Mouse (Mus musculus) neural tube, embryonic 12.5 days (tissue): Measurements from ENCODE around the gene Gm9837. TPM values are rescaled to one million over a fixed set of nuclear protein-coding genes. Genes with fewer than 3 reads are reported as not detected.
A peak's percentile ranks its signal among the peaks of the same experiment; 100 is the strongest.

Source experiments
- ATAC-seq: fragments of 200-750 bp; cut with Nextera tagmentation; 2 replicates; pipeline ENCODE4 v1.8.0; 2017; ENCODE audit warnings: low read depth, mild to moderate bottlenecking, moderate TSS enrichment, moderate library complexity; ENCODE audit not compliant: low FRiP score
- H3K27ac ChIP-seq: fragments of 300-500 bp; sonication (generic); 2 replicates; pipeline ENCODE4 v1.5.1; 2016
- H3K27me3 ChIP-seq: fragments of 300-500 bp; sonication (generic); replicated peaks from 2 replicates; pipeline ENCODE4 v1.6.1; 2016; ENCODE audit warnings: mild to moderate bottlenecking
- H3K36me3 ChIP-seq: fragments of 300-500 bp; sonication (generic); 2 replicates; pipeline ENCODE4 v1.6.1; 2016; ENCODE audit warnings: mild to moderate bottlenecking
- H3K4me1 ChIP-seq: fragments of 300-500 bp; sonication (generic); 2 replicates; pipeline ENCODE4 v1.6.1; 2016
- H3K4me2 ChIP-seq: fragments of 300-500 bp; sonication (generic); replicated peaks from 2 replicates; pipeline ENCODE4 v1.6.1; 2016; ENCODE audit warnings: mild to moderate bottlenecking
- H3K4me3 ChIP-seq: fragments of 300-500 bp; sonication (generic); 2 replicates; pipeline ENCODE4 v1.5.1; 2016
- H3K9ac ChIP-seq: fragments of 300-500 bp; sonication (generic); 2 replicates; pipeline ENCODE4 v1.6.1; 2016; ENCODE audit warnings: mild to moderate bottlenecking
- H3K9me3 ChIP-seq: fragments of 300-500 bp; sonication (generic); 2 replicates; pipeline ENCODE4 v1.6.1; 2016; ENCODE audit warnings: mild to moderate bottlenecking
- WGBS: fragments of 180-500 bp; shearing (Covaris S2); methylation state at CpG from one replicate; pipeline ENCODE4 v1.1.7; 2016; 5-methylcytosine and 5-hydroxymethylcytosine counted together
- polyA plus RNA-seq: library from polyadenylated mRNA; unstranded; fragments of >200 nt; fragmentation: Nextera tagmentation; extraction: Ambion mirVana; gene quantifications from 2 replicates; pipeline ENCODE4 v1.2.1, GENCODE M21; 2016

The Gm9837 gene
- polyA plus RNA-seq, 1 experiment from 2014 or later, result not detected

- H3K27ac ChIP-seq, result no peak overlapping the region
- ATAC-seq, result no peak
- peaks cover 67% of the 10 kb centered on the region for H3K27me3 ChIP-seq
- H3K4me3 ChIP-seq, result no peak overlapping the region
- 75% methylated on average over 9 of the region's 9 CpGs for WGBS
- H3K9ac ChIP-seq, result no peak overlapping the region
- 0 out of 2 replicates have a peak, but pooled peaks cover 8% of the 10 kb centered on the region for H3K9me3 ChIP-seq
- H3K36me3 ChIP-seq, result no peaks in the 10 kb centered on the region
- H3K4me2 ChIP-seq, result no peak overlapping the region
- peaks cover 28% of the 10 kb centered on the region for H3K4me1 ChIP-seq
These were observed 13.0 kb upstream of the Gm9837 start for GRCm38 (mm10) chr11:53483159-53483891.

GRCm38 (mm10) chr11:53481088-53481730 lies 10.9 kb upstream of the Gm9837 start:
- Histone ChIP-seq H3K9ac (no peak overlapping the region), H3K9me3 (0 out of 2 replicates have a peak, but pooled peaks cover 8% of the 10 kb centered on the region), H3K4me1 (peaks cover 19% of the 10 kb centered on the region), H3K27me3 (peaks cover 63% of the 10 kb centered on the region), H3K4me2 (no peak overlapping the region), H3K36me3 (no peaks in the 10 kb centered on the region), H3K4me3 (no peak overlapping the region), H3K27ac (no peak overlapping the region)
- 74% methylated on average over 4 of the region's 4 CpGs for WGBS
- ATAC-seq, result no peak

- WGBS, result 3% methylated on average over 40 of the region's 40 CpGs
- Histone ChIP-seq H3K4me1 (peaks cover 19% of the 10 kb centered on the region), H3K4me3 (peak within 1 kb of the TSS; percentile 38), H3K9ac (peak within 1 kb of the TSS; percentile 45), H3K36me3 (no peaks in the 10 kb centered on the region), H3K27ac (no peak within 1 kb of the TSS), H3K4me2 (peak within 1 kb of the TSS; percentile 73), H3K9me3 (0 out of 2 replicates have a peak, but pooled peaks cover 8% of the 10 kb centered on the region), H3K27me3 (peaks cover 65% of the 10 kb centered on the region)
- ATAC-seq, result peak; percentile 56; the same call in 1 of the 2 replicates
These were observed 9.6 kb upstream of the Gm9837 start, which contains the start of the genes Gm9945 and Sowaha for GRCm38 (mm10) chr11:53479783-53480301. Gm9945 (plus strand) TSS chr11:53480166. Sowaha (minus strand) TSS chr11:53480274.

GRCm38 (mm10) chr11:53479171-53479782 lies 9.0 kb upstream of the Gm9837 start:
- no peaks in the 10 kb centered on the region for H3K36me3 ChIP-seq
- ATAC-seq, result peak; percentile 70
- 1% methylated on average over 62 of the region's 62 CpGs for WGBS
- peak overlapping the region; percentile 45 for H3K9ac ChIP-seq
- H3K9me3 ChIP-seq, result 0 out of 2 replicates have a peak, but pooled peaks cover 8% of the 10 kb centered on the region
- H3K27ac ChIP-seq, result no peak overlapping the region
- peak overlapping the region; percentile 38 for H3K4me3 ChIP-seq
- peaks cover 70% of the 10 kb centered on the region for H3K27me3 ChIP-seq
- H3K4me1 ChIP-seq, result peaks cover 19% of the 10 kb centered on the region
- peak overlapping the region; percentile 73 for H3K4me2 ChIP-seq

- H3K9ac ChIP-seq, result peak overlapping the region; percentile 45
These were observed 8.3 kb upstream of the Gm9837 start for GRCm38 (mm10) chr11:53478383-53479170.

GRCm38 (mm10) chr11:53477833-53478232 lies 7.6 kb upstream of the Gm9837 start:
- Histone ChIP-seq H3K9ac (no peak overlapping the region), H3K4me1 (peaks cover 19% of the 10 kb centered on the region), H3K36me3 (no peaks in the 10 kb centered on the region), H3K27ac (no peak overlapping the region), H3K4me2 (peak overlapping the region; percentile 73; the same call in 1 of the 2 replicates), H3K4me3 (no peak overlapping the region), H3K9me3 (0 out of 2 replicates have a peak, but pooled peaks cover 8% of the 10 kb centered on the region), H3K27me3 (peaks cover 71% of the 10 kb centered on the region)
- WGBS, result 46% methylated on average over 7 of the region's 7 CpGs
- no peak for ATAC-seq

More at GRCm38 (mm10) chr11:53478383-53479170, 8.3 kb upstream of the Gm9837 start:
- Histone ChIP-seq H3K36me3 (no peaks in the 10 kb centered on the region), H3K4me2 (peak overlapping the region; percentile 73), H3K27ac (no peak overlapping the region), H3K4me1 (peaks cover 19% of the 10 kb centered on the region), H3K9me3 (0 out of 2 replicates have a peak, but pooled peaks cover 8% of the 10 kb centered on the region), H3K27me3 (peaks cover 69% of the 10 kb centered on the region), H3K4me3 (peak overlapping the region; percentile 38)
- 5% methylated on average over 79 of the region's 79 CpGs for WGBS
- ATAC-seq, result no peak

- Histone ChIP-seq H3K9me3 (0 out of 2 replicates have a peak, but pooled peaks cover 8% of the 10 kb centered on the region), H3K4me3 (no peak overlapping the region), H3K27me3 (peaks cover 71% of the 10 kb centered on the region), H3K4me1 (peaks cover 25% of the 10 kb centered on the region), H3K9ac (no peak overlapping the region), H3K27ac (no peak overlapping the region), H3K36me3 (no peaks in the 10 kb centered on the region), H3K4me2 (peak overlapping the region; percentile 10)
- ATAC-seq, result no peak
- 25% methylated on average over 8 of the region's 8 CpGs for WGBS
These were observed 5.3 kb upstream of the Gm9837 start for GRCm38 (mm10) chr11:53475620-53476019.

GRCm38 (mm10) chr11:53472709-53473108 lies 2.4 kb upstream of the Gm9837 start:
- peaks cover 50% of the 10 kb centered on the region for H3K27me3 ChIP-seq
- H3K36me3 ChIP-seq, result no peaks in the 10 kb centered on the region
- WGBS, result 79% methylated on average over 3 of the region's 3 CpGs
- peaks cover 12% of the 10 kb centered on the region for H3K4me1 ChIP-seq
- H3K9me3 ChIP-seq, result no peaks in the 10 kb centered on the region
- no peak overlapping the region for H3K4me2 ChIP-seq
- no peak overlapping the region for H3K27ac ChIP-seq
- H3K9ac ChIP-seq, result no peak overlapping the region
- ATAC-seq, result no peak
- H3K4me3 ChIP-seq, result no peak overlapping the region

GRCm38 (mm10) chr11:53469294-53469967 lies 848 bp downstream of the Gm9837 start:
- peaks cover 67% of the 10 kb centered on the region for H3K27me3 ChIP-seq
- peaks cover 23% of the 10 kb centered on the region for H3K4me1 ChIP-seq
- H3K36me3 ChIP-seq, result no peaks in the 10 kb centered on the region
- H3K9me3 ChIP-seq, result no peaks in the 10 kb centered on the region
- peak overlapping the region; percentile 57 for H3K4me2 ChIP-seq
- WGBS, result 33% methylated on average over 16 of the region's 16 CpGs
- ATAC-seq, result no peak
- H3K27ac ChIP-seq, result no peak overlapping the region
- H3K4me3 ChIP-seq, result no peak overlapping the region
- no peak overlapping the region for H3K9ac ChIP-seq

- no peak overlapping the region for H3K27ac ChIP-seq
- 0 out of 2 replicates have a peak, but pooled peaks have one; percentile 27 for ATAC-seq
- WGBS, result 5% methylated on average over 40 of the region's 40 CpGs
These were observed 3.9 kb downstream of the Gm9837 start for GRCm38 (mm10) chr11:53466231-53466971.

More at GRCm38 (mm10) chr11:53466231-53466971, 3.9 kb downstream of the Gm9837 start:
- peak overlapping the region; percentile 55 for H3K4me2 ChIP-seq
- peak overlapping the region; percentile 30; the same call in 1 of the 2 replicates for H3K9ac ChIP-seq
- peaks cover 34% of the 10 kb centered on the region for H3K4me1 ChIP-seq
- H3K9me3 ChIP-seq, result no peaks in the 10 kb centered on the region
- H3K36me3 ChIP-seq, result no peaks in the 10 kb centered on the region
- H3K4me3 ChIP-seq, result peak overlapping the region; percentile 20
- H3K27me3 ChIP-seq, result peaks cover 78% of the 10 kb centered on the region
